Mouse (Mus musculus) cerebellum, adult 2 months (tissue): ENCODE results near the gene Chchd6.

Experiments used
- CTCF ChIP-seq: fragments of 200-500 bp; IDR thresholded peaks from 2 replicates; pipeline ENCODE4 v1.5.1; 2011; ENCODE audit warnings: low read depth, mild to moderate bottlenecking, control low read depth, low read length, moderate library complexity, borderline replicate concordance; ENCODE audit not compliant: insufficient read depth
- POLR2A ChIP-seq: fragments of 200-500 bp; IDR thresholded peaks from 2 replicates; pipeline ENCODE4 v1.6.1; 2011; ENCODE audit warnings: low read length, control low read depth, borderline replicate concordance; ENCODE audit not compliant: insufficient read depth

DNA sequence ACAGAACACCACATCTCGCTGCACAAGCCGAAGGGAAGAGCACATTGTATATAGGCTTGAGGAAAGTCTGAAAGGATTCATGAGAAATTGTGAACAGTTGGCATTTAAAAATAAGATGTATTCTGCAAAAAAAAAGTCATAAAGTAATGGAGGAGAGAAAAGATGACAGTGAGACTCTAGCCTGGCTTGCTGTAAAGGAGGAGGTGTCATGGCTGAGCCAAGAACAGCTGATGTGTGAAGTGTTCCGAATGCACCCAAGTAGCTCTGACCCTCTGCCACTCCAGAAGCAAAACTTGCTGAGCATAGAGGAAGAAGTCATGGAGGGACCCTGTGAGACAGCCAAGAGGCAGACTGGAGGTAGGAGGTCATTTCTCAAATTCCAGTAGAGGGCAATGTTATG lies 12.3 kb downstream of the Chchd6 start:
- no peak for TF ChIP-seq POLR2A
- no peak for TF ChIP-seq CTCF
